Mouse (Mus musculus) mouse embryonic stem cell (cell line): Measurements from ENCODE around the gene Glra1.
"Not testable (repeated sequence)": the region's sequence is repeated elsewhere in the genome, so short reads cannot be mapped to it uniquely, and the experiment has no call there.

Experiments
- in situ Hi-C, 2 experiments: fragments of 300-500 bp; cut with MboI; formaldehyde crosslinking; loops; 1 replicate in 1 of 2; 3 replicates in 1 of 2; pipeline ENCODE4 v1.14.3; 2019 to 2020; ENCODE audit warnings: low sequenced_read_pairs in 2 of 2, low pct_unique_long_range_greater_than_20kb in 1 of 2, mixed read lengths in 1 of 2; ENCODE audit not compliant: unreplicated experiment in 1 of 2

Glra1 gene

GRCm38 (mm10) chr11:55607808-55608523 lies at the start of gene Glra1:
Glra1 (minus strand) TSS chr11:55608198.
- in situ Hi-C loops: no loop called here

DNA sequence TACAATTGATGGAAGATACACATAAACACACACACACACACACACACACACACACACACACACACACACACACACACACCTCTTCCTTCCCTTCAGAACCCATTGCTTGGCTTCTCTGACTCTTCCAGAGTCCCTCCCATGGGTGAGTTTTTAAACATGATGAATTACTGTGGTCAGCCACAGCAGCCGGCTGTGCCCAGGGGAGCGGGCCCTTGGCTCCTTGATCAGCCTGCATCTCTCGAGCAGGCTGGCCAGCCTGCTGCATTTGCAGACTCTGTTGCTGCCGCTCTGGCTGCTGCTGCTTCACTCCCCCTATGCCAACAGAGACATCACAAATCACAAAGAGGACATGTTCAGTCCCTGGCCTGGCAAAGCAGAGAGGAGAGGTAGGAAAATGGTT lies 29.0 kb upstream of the Glra1 start:
- in situ Hi-C loops: no loop called here

- in situ Hi-C loops: no loop called here
Measured at GRCm38 (mm10) chr11:55633901-55634300, 25.9 kb upstream of the Glra1 start.

- in situ Hi-C loops: not testable (repeated sequence)
Measured at GRCm38 (mm10) chr11:55614631-55615030, 6.6 kb upstream of the Glra1 start.

- in situ Hi-C loops: no loop called here
Measured at GRCm38 (mm10) chr11:55608524-55608920, 524 bp upstream of the Glra1 start.

DNA sequence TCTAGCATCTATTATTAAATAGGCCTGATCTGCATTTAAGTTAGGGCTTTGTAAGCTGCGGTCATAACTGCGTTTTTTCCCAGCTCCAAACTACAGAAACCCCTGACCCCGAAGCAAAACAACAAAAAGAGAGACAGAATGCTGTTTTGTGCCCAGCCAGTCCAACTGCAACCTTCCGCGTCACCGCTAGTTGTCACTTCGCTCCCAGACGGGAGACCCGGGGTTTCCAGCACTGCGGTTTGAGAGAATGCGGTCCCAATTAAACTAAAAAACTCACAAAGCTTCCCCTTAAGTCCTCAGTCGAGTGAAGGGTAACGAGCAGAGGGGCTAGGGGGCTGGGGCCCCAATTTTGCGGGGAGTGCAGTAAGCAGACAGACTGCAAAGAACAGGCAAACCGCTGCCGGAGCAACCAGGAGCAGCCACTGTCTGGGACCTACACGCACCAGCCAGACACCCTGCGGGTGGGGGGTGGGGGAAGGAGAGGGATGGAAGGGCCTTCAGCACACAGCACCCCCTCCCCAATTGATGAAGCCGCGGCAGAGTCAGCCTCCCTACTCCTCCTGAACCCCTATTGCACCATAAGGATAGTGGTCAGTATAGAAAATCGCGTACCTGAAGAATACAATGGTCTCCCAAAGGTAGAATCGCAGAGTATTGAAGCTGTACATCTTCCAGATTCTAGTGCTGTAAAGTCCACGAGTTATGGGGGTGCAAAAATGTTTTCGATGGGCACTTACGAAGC lies 761 bp downstream of the Glra1 start:
- in situ Hi-C loops: no loop called here

DNA sequence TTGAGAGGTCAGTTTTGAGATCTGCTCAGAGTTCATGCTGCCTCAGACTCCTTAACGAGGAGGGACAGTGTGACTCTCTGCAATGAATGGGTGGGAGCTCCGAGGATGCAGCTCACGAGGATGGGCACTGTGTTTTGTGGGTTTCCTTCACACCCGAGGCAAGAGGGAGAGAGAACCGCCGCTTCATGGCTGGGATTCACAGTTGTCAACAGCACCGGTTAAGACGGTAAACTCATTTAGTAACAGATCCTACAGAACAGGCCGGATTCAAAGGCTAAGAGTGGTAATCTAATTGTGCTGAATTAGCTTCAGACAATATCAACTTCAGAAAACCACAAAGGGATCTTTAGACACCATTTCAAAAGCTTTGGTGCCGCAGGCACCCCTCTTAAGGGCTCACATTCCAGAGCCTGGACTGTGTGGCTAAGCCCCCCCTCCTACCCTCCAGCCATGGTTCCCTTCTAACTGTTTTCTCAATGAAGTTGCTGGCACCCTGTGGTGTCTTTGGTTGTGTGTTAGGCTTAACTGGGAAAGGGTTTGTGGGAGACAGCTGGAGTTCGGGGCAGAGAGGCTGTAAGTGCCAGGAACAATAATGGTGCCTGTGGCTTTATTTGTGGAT lies 6.4 kb downstream of the Glra1 start:
- in situ Hi-C loops: no loop called here

DNA sequence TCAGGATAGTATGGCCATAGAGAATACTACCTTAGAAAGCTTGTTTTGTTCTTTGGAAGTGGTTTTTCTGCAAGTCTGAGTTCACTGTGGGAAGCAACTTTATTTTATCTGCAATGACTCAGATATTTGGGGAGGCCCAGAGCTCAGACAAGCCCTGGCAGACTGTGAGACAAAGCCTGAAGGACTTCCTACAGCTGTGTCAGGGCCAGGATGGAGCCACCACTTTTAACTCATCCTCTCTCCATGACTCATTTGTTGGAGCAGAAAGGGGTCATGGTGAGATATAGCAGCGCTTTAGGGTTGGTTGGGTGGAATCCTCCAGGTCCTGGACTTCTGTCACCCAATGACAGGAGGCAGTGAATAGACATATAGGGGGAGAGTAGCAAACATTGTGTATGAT lies 12.3 kb downstream of the Glra1 start:
- in situ Hi-C loops: loop anchor here (10.0 to 25.0 kb wide), 3 partner anchors 192 to 517 kb away; no protein-coding TSS in a partner anchor

DNA sequence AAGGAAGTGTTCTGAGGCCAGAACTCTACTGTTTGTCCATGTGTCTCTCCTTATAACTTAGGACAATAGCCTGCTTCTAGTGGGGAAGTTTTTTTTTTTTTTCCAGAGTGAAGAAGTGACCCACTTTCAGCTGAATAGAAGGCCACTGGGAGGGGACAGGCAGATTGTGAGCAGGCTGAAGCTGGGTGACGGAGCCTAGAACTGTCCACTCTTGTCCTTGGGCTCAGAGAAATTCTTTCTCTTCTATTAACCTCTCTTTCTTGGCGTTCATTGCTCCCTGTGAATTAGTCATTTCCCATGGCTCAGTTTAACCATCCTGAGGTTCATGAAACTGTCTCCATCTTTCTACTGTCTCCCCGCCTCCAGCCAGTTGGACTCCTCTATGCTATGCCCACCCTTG lies 13.6 kb downstream of the Glra1 start:
- in situ Hi-C loops: loop anchor here (10.0 to 25.0 kb wide), 3 partner anchors 193 to 518 kb away; no protein-coding TSS in a partner anchor

- in situ Hi-C loops: loop anchor here (10.0 to 25.0 kb wide), 3 partner anchors 196 to 521 kb away; no protein-coding TSS in a partner anchor
Measured at GRCm38 (mm10) chr11:55591194-55591593, 16.8 kb downstream of the Glra1 start.

GRCm38 (mm10) chr11:55589376-55590167 lies 18.4 kb downstream of the Glra1 start:
- in situ Hi-C loops: loop anchor here (10.0 to 25.0 kb wide), 3 partner anchors 198 to 523 kb away; no protein-coding TSS in a partner anchor

- in situ Hi-C loops: loop anchor here in 1 of 2 experiments (10.0 to 25.0 kb wide), 2 partner anchors 420 to 513 kb away; no protein-coding TSS in a partner anchor
Measured at GRCm38 (mm10) chr11:55574397-55574796, 33.6 kb downstream of the Glra1 start.

- in situ Hi-C loops: loop anchor here in 1 of 2 experiments (10.0 to 25.0 kb wide), 2 partner anchors 424 to 516 kb away; no protein-coding TSS in a partner anchor
Measured at GRCm38 (mm10) chr11:55571144-55571543, 36.9 kb downstream of the Glra1 start.

DNA sequence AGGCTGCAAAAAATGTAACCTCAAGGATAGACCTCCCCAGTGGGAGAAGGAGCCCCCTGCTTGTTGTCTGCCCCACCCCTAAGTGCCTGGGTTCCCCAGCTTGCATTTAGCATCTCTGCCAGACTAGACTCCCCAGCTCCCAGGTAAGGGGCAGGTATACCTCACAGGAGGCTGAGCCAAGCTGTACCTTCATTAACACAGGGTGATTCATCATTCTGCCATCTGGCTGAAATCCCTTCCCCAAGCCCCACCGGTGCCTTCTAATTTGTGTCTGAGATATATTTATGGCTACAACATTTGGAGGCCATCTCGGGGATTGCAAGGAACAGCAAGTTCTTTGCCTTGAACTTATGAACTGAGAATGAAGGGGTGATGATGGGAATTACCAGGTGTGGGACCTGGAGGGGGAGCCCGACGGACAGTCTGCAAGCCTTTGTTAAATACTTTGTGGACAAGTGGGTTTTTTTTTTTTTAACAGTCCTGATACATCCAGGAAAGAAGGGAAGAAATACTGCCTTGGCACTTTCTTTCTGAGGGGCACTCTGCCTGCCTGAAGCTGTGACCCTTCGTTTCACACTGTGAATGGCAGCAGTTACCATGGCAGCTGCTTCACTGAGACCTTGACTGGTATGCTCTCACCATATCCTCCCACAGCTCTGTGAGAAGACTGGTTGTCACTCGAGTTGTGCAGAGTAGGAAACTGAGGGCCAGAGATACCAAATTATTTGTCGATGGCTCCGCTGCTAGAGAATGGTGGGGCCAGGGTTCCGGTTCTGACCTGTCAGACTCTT lies 41.5 kb downstream of the Glra1 start:
- in situ Hi-C loops: loop anchor here in 1 of 2 experiments (25.0 kb wide), 1 partner anchor 521 kb away; no protein-coding TSS in a partner anchor

DNA sequence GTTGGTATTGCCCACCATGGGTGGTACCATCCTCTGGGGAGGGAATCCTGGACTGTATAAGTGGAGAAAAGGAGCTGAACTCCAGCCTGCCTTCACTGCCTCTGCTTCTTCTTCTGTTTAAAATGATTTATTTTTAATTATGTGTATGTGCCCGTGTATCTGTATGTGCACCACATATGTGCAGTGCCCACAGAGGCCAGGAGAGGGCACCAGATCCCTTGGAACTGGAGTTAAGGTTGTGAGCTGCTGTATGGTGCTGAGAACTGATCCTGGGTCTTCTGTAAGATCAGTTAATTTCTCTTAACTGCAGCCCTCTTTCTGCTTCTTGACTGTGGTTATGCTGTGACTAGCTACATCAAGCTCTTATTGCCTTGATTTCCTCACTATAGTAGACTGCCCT lies 62.3 kb downstream of the Glra1 start:
- in situ Hi-C loops: no loop called here

DNA sequence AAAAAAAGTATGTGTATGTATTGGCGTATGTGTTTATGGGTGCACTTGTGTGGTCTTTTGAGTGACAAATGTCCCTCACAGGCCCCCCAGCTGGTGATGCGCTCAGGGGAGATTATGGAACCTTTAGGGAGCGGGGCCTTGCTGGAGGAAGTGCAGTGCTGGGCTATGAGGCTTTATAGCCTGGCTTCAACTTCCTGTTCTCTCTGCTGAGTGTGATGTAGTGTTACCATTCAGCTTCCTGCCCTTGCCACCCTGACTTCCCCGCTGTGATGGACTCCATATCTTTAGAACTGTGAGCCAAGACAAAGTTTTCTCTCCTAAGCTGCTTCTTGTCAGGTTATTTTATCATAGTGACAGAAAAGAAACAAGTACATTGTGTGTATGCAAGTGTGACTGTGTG lies 65.3 kb downstream of the Glra1 start:
- in situ Hi-C loops: no loop called here

DNA sequence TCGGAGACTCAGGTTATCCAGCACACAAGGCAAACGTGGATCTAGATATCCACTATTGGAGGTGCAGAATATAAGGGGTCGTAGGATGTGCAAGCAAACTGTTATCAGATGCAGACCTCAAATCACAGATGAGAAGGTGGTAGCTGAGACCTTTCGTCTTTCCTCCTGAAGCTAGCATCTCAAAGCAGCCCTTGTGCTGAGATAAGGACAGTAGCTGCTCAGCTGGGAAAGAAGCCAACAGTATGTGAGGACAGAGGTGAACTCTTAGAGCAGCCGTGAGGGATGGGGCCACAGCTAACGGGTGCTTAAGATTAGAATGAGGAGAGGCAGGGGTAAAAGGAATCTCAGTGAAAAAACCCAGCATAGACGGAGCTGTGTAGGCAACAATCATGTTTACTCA lies 65.9 kb downstream of the Glra1 start:
- in situ Hi-C loops: no loop called here

- in situ Hi-C loops: no loop called here
Measured at GRCm38 (mm10) chr11:55534766-55535165, 73.2 kb downstream of the Glra1 start.
